Mouse (Mus musculus) cerebellum, adult 2 months (tissue): ENCODE measurements around the gene Wnt5b. TPM values are rescaled to one million over a fixed set of nuclear protein-coding genes. Genes with fewer than 3 reads are reported as not detected.

Experiments
- DNase-seq, 2 experiments: peaks; one replicate each; pipeline ENCODE4 v3.0.0; 2021
- H3K27ac ChIP-seq: fragments of 200-500 bp; 2 replicates; pipeline ENCODE4 v1.5.1; 2012; ENCODE audit warnings: low read length, control low read depth, inconsistent platforms; ENCODE audit not compliant: insufficient read depth
- H3K27me3 ChIP-seq: fragments of 200-500 bp; 2 replicates; pipeline ENCODE4 v1.6.1; 2012; ENCODE audit warnings: inconsistent platforms, mild to moderate bottlenecking, low read length, moderate library complexity; ENCODE audit not compliant: control insufficient read depth, insufficient read depth
- H3K4me1 ChIP-seq: fragments of 200-500 bp; 2 replicates; pipeline ENCODE4 v1.6.1; 2011; ENCODE audit warnings: low read length; ENCODE audit not compliant: control insufficient read depth, insufficient read depth
- H3K4me3 ChIP-seq: fragments of 200-500 bp; replicated peaks from 2 replicates; pipeline ENCODE3; 2011; ENCODE audit warnings: mild to moderate bottlenecking, low read depth, low read length, control low read depth; ENCODE audit not compliant: insufficient read depth
- CTCF ChIP-seq: fragments of 200-500 bp; IDR thresholded peaks from 2 replicates; pipeline ENCODE4 v1.5.1; 2011; ENCODE audit warnings: low read depth, mild to moderate bottlenecking, control low read depth, low read length, moderate library complexity, borderline replicate concordance; ENCODE audit not compliant: insufficient read depth
- POLR2A ChIP-seq: fragments of 200-500 bp; IDR thresholded peaks from 2 replicates; pipeline ENCODE4 v1.6.1; 2011; ENCODE audit warnings: low read length, control low read depth, borderline replicate concordance; ENCODE audit not compliant: insufficient read depth
- WGBS: fragments of 180-500 bp; shearing (Covaris S2); methylation state at CpG from one replicate; pipeline ENCODE4 v1.1.7; 2018; 5-methylcytosine and 5-hydroxymethylcytosine counted together
- polyA plus RNA-seq: library from polyadenylated mRNA; depleted of rRNA; stranded (reverse); fragments of >200 nt; gene quantifications from 2 replicates; pipeline ENCODE4 v1.2.3, GENCODE M21; 2012

Gene Wnt5b
- polyA plus RNA-seq, 1 experiment: 2.0 TPM

GRCm38 (mm10) chr6:119543456-119543802 is 718 bp downstream of the Wnt5b start:
- TF ChIP-seq POLR2A (no peak), CTCF (no peak)
- no peak overlapping the region for H3K27ac ChIP-seq
- H3K4me1 ChIP-seq: no peaks in the 10 kb centered on the region
- peak in 1 of 2 experiments; percentile 21 for DNase-seq
- WGBS: 2% methylated on average over 30 of the region's 30 CpGs
- H3K4me3 ChIP-seq: no peak overlapping the region
- no peaks in the 10 kb centered on the region for H3K27me3 ChIP-seq

- Histone ChIP-seq H3K4me1 (no peaks in the 10 kb centered on the region), H3K27ac (no peak overlapping the region), H3K27me3 (no peaks in the 10 kb centered on the region), H3K4me3 (no peak overlapping the region)
- TF ChIP-seq CTCF: no peak
- no peak for TF ChIP-seq POLR2A
- no peak for DNase-seq
- 79% methylated on average over 12 of the region's 12 CpGs for WGBS
Measured at GRCm38 (mm10) chr6:119535867-119536266, 8.3 kb downstream of the Wnt5b start.

- no peak for DNase-seq
- H3K4me3 ChIP-seq: no peak overlapping the region
- TF ChIP-seq CTCF (no peak), POLR2A (no peak)
- H3K27me3 ChIP-seq: no peaks in the 10 kb centered on the region
- H3K27ac ChIP-seq: no peak overlapping the region
- H3K4me1 ChIP-seq: no peaks in the 10 kb centered on the region
- 68% methylated on average over 9 of the region's 9 CpGs for WGBS
Measured at GRCm38 (mm10) chr6:119533170-119533709, 10.9 kb downstream of the Wnt5b start.

GRCm38 (mm10) chr6:119529659-119530058 is 14.5 kb downstream of the Wnt5b start:
- DNase-seq: no peak
- WGBS: 93% methylated on average over 3 of the region's 3 CpGs

GRCm38 (mm10) chr6:119526498-119526897 is 17.6 kb downstream of the Wnt5b start:
- 61% methylated on average over 5 of the region's 5 CpGs for WGBS
- Histone ChIP-seq H3K4me3 (no peak overlapping the region), H3K27ac (no peak overlapping the region), H3K27me3 (no peaks in the 10 kb centered on the region), H3K4me1 (peaks cover 9% of the 10 kb centered on the region; the same call in 1 of the 2 replicates)
- TF ChIP-seq POLR2A (no peak), CTCF (no peak)
- DNase-seq: no peak

More at GRCm38 (mm10) chr6:119529659-119530058, 14.5 kb downstream of the Wnt5b start:
- TF ChIP-seq POLR2A: no peak
- no peak for TF ChIP-seq CTCF
- Histone ChIP-seq H3K4me3 (no peak overlapping the region), H3K4me1 (no peaks in the 10 kb centered on the region), H3K27ac (no peak overlapping the region), H3K27me3 (no peaks in the 10 kb centered on the region)

GRCm38 (mm10) chr6:119521931-119522391 is 22.2 kb downstream of the Wnt5b start:
- H3K27me3 ChIP-seq: no peaks in the 10 kb centered on the region
- TF ChIP-seq CTCF (no peak), POLR2A (no peak)
- DNase-seq: peak in 1 of 2 experiments; percentile 12
- no peak overlapping the region for H3K4me3 ChIP-seq
- WGBS: 11% methylated on average over 3 of the region's 3 CpGs
- no peak overlapping the region for H3K27ac ChIP-seq
- peaks cover 9% of the 10 kb centered on the region; the same call in 1 of the 2 replicates for H3K4me1 ChIP-seq

GRCm38 (mm10) chr6:119521482-119521900 is 22.7 kb downstream of the Wnt5b start:
- 10% methylated on average over 3 of the region's 3 CpGs for WGBS
- DNase-seq: peak; percentile 43 to 64
- Histone ChIP-seq H3K27me3 (no peaks in the 10 kb centered on the region), H3K4me3 (no peak overlapping the region), H3K4me1 (peaks cover 9% of the 10 kb centered on the region; the same call in 1 of the 2 replicates), H3K27ac (no peak overlapping the region)
- TF ChIP-seq POLR2A (no peak), CTCF (no peak)

GRCm38 (mm10) chr6:119520731-119521130 is 23.4 kb downstream of the Wnt5b start:
- no peak overlapping the region for H3K4me3 ChIP-seq
- DNase-seq: no peak
- WGBS: 56% methylated on average over 9 of the region's 9 CpGs

More at GRCm38 (mm10) chr6:119520731-119521130, 23.4 kb downstream of the Wnt5b start:
- peaks cover 9% of the 10 kb centered on the region; the same call in 1 of the 2 replicates for H3K4me1 ChIP-seq
- no peak for TF ChIP-seq CTCF
- no peak for TF ChIP-seq POLR2A
- no peaks in the 10 kb centered on the region for H3K27me3 ChIP-seq
- no peak overlapping the region for H3K27ac ChIP-seq
